Mouse (Mus musculus) retina, adult 2 months (tissue): ENCODE results near the gene Tenm2.

Experiments
- DNase-seq: peaks from one replicate; pipeline ENCODE4 v3.0.0-alpha.2; 2012; ENCODE audit warnings: low read depth, low spot score

Gene Tenm2

DNA sequence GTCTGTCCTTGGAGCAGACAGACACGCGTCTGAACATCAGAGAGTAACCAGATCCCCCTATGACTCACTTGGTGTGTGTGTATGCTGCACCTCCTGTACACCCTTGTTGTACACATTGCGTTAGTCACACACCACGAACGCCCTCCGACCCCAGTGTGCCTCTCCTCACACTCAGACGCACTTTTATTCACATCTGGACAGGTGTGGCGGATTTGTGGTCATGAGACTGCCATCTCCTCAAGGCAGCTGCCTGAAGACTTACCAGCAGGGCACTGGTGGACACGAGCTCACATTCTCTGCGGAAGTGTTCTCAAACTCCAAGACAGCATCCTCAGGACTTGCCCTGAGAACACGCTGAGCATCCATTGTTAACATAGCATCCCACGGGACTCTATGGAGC, 1237.7 kb downstream of the Tenm2 start:
- no peak for DNase-seq

DNA sequence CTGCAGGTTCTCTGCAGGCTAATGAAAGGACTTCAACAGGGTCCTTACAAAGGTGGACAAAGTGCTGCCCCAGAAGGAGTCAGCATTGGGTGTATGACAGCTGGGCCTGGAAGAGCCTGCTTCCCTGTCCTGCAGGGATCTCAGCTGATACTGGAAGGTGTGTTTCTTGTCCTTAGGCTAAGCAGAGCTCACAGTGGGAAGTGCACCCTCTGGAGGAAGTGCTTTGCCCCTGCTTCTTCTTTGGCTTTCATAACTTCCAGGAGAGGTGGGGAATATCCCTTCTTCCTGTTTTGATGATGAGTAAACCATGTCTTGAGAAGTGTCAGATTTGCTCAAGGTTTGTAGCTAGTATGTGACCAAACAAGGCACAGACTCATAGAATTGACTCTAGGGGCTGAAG, 1240.5 kb downstream of the Tenm2 start:
- DNase-seq = no peak

DNA sequence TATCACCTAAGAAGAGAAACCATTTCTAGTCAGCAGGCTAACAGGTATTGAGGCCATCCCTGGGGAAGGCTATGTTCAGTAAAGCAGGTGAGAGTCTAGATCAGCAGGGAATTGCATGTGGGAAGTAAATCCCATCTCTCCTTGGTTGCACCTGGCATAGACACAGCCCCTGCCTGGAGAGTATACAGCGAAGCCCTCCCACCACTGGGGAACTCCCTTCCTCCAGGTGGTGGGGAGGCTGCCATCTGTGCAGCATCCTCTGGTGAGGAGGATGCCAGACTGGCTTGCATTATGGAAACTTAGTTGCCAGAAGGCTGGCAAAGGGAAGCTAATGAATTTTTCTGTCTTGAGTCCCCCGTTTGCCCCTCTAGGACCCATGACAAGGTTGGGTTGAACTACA, 1243.9 kb downstream of the Tenm2 start:
- no peak for DNase-seq

DNA sequence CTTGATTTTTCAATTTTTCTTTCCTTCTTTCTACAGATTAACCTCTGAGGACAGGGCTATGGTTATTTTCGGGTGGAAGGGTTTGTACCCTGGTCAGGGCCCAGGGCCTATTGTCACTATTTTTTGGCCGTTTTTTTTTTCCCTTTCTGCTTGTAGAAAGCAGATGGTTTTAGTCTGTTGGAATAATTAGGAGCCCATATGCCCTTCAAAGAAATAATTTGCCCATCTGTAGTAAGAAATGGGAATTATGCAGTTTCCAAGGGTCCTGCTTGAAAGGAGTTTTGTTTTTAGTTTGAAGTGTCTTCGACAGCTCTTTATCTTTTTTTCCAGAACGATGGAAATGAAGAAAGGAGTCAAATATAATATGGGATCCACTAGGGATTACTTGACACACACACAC, 1245.8 kb downstream of the Tenm2 start:
- no peak for DNase-seq

DNA sequence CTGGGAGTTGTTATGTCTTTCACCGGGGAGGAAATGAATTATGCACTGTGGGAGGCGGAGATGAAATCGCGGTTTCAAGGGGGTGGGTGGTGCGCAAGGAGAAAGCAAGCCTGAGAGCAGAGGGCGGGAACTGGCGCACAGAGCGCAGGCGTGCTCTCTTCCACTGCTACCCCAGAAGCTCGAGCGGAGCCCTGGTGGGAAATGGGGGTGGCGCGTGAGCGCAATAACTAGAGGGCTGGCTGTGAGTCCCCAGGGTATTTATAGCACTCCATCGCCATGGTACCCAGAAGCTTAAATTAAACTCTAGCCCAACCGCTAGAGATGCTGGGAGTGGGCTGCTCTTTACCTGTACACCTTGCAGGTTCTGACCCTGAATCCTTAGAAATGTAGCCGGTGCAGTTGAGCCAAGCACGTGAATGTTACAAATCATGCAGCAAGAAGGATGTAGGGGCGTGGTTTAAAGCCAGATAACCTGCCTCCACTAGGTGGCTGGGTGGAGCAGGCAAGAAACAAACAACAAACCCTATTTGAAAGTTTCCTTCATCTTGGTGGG, 1249.8 kb downstream of the Tenm2 start:
- no peak for DNase-seq

DNA sequence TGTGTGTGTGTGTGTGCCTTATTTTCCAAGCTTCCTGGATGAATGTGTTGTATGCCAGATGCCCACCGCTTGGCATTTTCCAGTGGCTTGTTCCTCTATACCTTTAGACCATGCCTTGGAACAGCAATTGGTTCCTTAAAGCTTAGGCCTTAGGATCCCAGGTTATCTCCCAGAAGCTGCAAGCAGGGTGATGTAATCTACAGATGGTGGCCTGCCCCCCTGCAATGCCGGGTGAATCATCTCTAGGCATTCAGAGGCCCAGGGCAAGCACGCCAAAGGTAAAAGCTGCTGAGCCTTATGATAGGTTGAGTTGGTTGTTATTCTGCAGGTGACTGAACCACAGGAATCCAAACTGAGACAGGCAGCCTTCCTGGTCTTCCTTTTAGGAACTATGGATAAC, 1253.0 kb downstream of the Tenm2 start:
- DNase-seq = no peak

DNA sequence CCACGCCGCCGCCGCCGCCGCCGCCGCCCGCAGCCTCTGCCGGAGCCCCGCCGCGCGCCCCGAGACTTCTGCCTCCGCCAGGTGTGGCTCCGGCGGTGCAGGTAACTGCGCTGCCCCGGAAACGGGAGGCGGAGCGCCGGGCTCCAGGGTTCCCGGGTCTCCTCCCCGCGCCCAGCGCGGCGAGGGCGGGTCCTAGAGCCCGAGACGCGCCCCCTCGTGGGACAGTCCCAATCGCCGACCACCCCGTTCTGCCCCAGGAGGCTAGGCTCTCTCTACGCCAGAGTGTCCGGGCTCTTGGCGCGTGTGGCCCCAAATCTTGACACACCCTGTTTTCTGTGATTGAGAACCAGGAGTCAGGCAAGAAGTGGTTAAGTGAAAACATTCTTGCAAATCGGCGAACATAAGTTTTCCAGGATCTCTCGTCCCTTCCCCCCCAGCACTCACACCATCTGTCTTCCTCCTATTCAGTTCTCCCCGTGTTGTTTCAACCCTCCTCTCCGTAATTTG, 1255.3 kb downstream of the Tenm2 start, which contains the start of gene Wwc1:
Wwc1 (minus strand) TSS at position 117 of the 507 bp plus-strand sequence.
- DNase-seq = no peak

DNA sequence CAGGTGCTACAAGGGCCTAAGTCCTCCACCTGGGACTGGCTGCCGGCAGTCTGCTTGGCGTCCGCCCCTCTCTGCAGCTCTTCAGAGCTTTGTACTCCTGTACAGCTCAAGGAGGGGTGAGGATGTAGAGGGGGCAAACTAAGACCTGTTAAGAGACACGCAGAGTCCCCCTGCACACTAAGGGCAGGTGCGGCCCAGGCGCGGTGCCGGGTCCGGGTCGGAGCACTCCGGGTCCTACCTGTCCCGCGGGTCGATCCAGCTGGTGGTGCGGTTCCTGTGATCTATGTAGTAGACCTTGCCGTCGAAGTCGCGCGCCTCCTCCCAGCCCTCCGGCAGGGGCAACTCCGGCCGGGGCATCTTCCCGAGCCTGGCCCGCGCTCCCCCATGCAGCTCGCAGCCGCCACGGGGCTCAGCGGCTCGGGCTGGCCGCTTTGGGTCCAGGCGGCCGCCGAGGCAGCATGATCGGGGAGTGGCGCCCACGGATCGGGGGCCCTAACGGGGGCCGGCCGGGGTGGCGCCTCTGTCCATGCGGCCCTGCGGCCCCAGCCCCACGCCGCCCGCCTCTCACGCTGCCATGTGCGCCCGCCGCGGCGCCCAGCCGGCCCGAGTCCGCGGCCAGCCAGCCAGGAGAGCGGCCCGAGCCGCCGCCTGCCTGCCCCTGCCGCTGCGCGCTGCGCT, 1255.9 kb downstream of the Tenm2 start:
- DNase-seq = no peak

DNA sequence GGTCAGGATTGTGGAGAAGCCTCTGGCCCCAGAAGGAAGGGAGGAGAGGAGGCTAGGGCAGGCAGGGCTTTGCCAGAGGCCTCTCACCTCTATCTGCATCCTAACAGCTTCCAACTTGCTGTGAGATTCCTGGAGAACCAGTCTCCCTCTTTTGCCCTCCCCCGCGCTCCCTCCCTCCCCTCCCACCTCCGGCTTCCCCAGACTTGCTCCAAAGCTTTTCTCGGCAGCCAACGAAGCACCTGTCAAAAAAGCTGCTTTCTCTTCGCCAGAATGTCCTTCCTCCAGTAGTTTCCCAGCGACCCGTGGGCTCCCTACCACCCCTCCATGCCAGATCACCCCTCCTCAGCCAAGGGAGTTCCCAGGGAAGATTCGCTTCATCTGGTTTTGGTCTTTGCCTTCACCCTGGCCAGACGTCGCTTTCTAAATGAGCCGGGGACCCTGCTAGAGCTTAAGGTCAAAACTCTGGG, 1256.5 kb downstream of the Tenm2 start:
- DNase-seq = no peak

DNA sequence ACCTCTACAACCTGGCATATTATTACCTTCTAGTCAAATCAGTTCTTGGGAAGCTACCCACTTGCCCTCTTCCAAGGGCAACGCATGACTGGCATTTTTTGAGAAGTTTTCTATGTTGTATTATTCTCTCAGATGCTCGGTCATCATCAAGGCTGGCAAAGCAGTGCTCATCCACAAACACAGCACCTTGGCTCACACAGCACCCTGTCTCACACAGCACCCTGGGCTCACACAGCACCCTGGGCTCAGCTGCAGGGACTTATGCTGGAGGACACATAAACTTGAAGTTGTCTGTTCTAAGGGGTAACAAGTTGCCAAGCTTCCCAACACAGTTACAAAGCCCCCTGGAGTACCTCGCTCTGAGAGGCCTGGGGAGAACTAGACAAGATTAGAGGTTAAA, 1258.0 kb downstream of the Tenm2 start:
- no peak for DNase-seq

DNA sequence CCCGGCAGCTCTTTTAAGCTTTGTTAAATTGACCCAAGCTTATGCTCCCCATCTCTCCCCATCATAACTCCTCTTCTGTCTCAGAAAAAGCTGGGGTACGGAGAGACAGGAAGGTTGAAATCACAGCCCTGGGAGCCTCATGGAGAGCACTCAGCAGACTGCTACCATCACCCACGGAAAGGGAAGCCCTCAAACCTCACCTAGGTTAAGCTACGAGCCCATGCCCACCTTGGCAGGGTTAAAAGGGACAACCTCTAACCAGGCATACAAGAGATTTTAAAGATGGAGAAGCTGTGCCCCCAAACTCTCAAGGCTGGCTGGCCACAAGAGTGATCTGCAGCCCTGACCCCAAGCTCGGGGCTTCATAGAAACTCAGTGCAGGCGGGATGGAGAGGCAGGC, 1258.7 kb downstream of the Tenm2 start:
- DNase-seq = no peak

DNA sequence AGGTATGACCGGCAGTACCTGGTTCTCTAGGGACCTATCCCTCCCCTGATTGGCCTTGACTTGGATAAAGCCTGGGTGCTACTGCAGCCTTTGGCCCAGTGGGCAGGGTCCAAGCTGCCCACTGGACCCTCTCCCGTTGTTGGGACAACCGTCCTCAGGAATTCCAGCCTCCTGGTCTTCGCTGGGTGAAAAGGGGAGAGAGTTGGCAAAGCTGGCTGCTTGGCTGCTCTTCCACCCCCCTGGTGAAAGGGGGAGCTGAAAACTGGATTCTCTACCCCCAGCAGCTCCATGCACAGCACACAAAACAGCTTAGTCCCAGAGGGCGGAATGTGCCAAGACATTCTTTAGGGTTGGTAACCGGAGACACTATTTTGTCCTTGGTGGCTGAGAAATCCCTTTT, 1259.3 kb downstream of the Tenm2 start:
- DNase-seq = no peak

DNA sequence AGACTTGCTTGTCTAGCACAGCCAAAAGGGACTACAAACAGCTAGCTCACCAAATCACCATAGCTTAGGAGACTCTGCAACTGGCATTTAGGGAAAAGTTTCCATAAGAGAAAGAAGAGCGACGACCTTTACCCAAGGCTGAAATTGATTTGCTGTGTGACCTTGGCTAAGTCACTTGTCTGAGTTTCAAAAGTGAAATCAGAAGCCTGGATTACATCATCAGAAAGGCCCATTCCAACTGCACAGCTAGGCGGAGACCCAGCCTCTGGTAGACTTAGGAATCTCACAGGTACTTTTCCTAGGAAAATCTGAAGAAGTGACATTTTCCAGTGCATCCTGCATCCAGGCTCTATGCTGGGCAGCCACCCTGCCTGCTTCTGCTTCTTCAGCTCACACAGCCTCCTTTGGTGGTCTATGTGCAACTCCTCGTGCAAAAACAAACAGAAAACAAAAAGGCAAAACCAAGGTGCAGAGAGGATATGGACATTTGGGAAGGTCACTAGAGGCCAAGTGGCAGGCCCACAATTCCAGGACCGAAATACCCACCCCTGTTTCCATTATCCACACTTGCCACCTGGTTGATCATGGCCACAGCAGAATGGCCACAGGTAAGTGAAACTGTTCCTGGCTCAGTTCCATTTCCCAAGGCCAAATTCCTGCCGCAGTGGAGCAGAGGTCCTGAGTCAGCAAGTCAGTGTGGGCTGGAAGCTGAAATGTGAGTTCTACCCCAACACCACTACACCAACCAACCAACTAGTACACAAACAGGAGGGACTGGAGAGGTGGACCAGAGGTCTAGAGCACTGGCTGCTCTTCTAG, 1260.9 kb downstream of the Tenm2 start:
- DNase-seq = no peak

DNA sequence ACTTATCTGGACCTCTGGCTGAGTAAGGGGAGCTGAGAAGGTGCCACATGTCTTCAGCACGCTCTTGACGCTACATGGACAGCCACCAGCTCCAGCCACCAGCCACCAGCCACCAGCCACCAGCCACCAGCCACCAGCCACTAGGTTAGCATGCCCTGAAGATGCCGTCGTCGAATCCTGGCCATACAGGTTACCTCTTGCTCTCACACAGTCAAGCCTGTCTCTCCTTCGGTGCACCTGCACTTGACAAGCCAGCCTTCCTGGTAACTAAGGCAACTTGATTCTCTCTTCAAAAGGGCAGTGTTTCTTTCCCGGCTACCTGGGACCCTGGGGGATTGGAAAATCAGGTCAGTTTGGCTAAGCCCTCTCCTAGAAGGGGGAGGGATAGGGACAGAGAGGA, 1262.6 kb downstream of the Tenm2 start:
- DNase-seq = no peak

DNA sequence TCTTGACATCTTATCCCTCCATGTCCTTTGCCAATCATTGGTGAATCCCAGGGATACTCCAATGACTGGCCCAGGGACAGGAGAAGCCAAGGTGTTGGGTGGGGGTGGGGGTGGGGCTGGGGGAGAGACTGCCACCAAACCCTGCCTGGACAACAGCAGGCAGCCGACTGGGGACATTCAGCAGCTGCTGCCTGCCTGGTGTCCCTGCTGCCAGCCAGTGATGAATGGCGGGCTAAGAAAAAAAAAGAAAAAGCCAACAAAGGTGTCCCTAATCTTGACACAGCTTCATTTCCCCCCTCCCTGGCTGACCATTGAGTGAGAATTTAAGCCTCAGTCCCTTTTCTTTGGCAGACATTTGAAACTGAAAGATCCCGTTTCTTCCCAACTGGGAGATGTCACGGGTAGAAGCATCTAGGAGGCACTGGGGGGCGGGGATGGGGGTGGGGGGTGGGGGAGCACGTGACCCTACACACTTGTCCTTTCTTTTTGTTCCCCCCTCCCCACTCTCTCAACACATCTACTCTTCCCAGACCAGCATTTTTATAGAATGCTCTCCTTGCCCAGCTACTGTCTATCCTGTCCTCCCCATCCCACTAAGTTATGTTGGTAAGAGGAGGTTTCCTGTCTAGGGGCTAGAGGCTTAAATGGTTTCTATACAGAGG, 1263.4 kb downstream of the Tenm2 start:
- DNase-seq = no peak

DNA sequence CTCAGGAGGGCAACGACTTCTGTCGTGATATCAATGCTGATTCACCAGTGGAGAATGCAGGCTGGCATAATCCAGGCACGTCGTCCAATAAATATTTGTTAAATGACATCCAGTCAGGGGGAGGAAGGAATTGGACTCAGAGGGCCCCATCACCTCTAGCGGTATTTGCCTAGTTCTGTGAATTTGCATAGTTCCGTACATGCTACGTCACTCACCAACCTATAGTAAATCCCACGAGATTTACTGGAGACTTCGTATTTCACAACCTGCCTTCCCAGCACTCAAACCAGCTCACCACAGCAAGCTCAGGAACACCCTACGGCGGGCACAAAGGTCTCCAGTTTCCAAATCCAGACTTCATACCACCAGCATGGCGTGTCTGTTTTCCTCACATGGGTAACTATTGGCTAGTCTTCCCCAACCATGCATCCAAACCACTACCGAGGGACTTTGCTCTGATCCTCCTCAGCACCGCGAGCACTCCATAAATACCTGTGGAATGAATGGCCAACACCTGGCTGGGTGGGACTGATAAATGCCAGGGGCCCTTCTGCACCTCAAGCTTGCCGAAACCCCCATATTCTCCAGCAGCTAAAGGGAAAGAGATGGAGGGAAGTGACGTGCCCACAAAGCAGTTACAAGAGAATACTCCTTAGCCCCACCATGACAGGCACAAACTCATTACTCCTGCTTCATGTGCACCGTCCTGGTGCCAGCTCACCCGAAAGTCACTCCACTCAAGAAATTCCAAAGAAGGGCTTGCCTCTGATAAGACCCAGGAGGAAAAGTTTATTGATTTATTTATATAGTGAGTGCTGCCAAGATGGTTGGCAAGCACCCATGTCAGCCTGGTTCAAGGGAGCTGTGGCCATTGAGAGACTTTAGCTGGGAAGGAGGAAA, 1264.7 kb downstream of the Tenm2 start:
- DNase-seq = no peak

DNA sequence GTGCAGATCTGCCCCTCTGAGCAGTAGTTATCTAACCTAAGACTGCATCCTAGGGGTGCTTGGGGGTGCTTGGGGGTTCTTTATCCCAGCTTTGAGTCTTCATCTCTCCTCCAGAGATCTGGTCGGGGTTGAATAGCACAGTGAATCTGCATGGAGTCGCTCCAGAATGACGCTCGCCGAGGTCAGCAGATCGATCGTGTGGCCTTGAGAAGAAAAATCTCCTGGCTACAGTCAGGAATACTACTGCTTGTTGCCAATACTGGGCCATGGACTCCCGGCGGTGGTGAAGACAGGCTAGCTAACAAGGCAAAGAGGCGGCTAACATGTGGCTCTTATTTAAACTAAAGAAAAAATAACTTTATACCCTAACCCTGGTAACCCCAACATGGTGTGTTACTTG, 1267.5 kb downstream of the Tenm2 start:
- no peak for DNase-seq

DNA sequence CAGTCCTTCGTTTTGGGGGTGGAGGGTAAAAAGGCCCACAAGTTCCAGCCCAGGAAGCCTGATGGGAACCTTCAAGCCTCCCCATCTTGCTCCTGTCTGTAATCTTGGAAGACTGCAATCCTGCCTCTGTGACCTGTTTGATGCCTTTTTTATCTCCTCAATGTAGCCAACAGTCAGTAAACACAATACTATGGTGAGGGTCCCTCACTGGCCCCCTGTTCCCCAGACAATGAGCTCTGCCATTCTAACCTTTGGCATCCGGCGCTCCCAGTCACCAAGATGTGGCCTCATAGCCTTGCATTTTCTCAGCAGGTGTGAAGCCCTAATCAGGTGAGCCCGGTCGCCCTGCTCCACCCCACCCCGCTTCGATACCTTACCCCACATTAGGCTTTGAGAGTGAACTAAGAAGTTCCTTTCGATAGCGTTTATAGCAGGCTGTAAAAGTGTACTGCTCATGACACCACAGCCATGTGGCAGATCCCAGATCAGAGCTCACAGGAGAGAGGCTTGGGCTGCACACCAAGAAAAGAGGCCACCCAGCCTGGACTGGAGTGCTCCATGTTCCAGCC, 1271.7 kb downstream of the Tenm2 start:
- no peak for DNase-seq

DNA sequence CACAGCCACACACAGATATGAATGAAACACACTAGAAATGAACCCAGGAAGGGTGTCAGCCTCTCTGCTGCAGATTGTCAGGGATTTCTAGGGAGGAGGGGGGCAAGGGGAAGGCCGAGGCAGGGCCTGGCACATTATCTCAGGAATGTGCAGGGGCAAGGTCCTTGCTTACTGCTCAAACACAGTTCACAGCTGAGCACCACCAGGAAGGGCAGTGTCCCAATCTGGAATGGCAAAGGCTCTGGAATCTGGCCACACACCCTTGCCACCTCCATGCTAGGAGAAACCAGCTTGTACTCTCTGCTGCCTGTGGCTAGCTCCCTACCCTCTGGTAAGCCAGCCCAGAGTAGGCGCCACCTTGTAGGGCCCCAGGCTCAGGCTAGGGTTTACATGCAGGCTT, 1272.2 kb downstream of the Tenm2 start:
- no peak for DNase-seq

DNA sequence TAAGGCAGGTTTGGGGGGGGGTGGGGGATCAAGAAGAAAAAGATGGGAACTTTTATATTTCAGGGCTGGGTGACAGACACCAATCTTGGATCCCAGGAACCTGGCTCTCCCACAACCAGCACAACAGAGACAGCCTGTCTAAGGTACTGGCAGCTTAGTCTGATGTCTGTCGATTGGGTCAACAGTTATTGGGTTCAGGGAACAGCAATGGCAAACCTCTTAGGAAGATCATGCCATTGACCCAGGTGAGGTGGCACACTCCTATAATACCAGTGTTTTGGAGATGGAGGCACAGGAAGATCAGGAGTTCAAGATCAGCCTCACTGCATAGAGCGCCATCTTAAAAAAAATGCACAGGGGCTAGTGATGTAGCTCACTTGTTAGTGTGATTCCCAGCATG, 1273.3 kb downstream of the Tenm2 start:
- DNase-seq = no peak

DNA sequence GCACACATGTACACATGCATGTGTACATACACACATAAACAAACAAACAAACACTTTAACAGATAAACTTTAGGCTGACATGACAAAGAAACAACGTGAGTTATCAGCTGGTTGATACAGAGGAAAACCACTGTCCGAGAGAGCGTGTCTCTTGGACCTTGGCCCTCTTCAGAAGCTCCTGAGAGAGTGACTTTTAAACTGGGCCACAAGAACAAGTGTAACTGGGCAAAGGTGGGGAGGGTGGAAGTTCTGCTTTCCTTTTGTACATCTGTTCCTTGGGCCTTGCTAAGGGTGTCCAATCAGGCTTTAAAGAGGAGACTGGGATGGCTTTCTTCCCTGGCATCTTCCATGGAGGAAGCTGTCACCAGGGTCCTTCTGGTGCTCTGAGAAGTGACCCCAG, 1276.5 kb downstream of the Tenm2 start:
- no peak for DNase-seq
